13 mouse cellular contexts compared by ENCODE assay signal in genomic region chr3:66685136-66685535, GRCm38 (mm10).
"Had no signal": no experiment of that assay in that cellular context is flagged by ENCODE, and none has a peak within 500 bp of the region (broad histone marks: within the 10 kb centered on the region; RNA-seq: fewer than 3 reads in every experiment).

No protein-coding gene starts in this region.

- H3K9me3 ChIP-seq: midbrain, embryonic 12.5 days; stomach, embryonic 15.5 days had no signal

- H3K36me3 ChIP-seq: midbrain, embryonic 12.5 days; neural tube, embryonic 13.5 days; stomach, embryonic 15.5 days had no signal

- H3K4me1 ChIP-seq: stomach, embryonic 15.5 days had no signal

- H3K27me3 ChIP-seq: midbrain, embryonic 12.5 days; neural tube, embryonic 13.5 days; stomach, embryonic 15.5 days had no signal

- H3K9ac ChIP-seq: liver, embryonic 14.5 days; lung, embryonic 14.5 days; midbrain, embryonic 12.5 days; neural tube, embryonic 13.5 days; stomach, embryonic 15.5 days had no signal

- H3K4me3 ChIP-seq: midbrain, embryonic 12.5 days; neural tube, embryonic 13.5 days; stomach, embryonic 15.5 days had no signal

- H3K4me2 ChIP-seq: lung, embryonic 14.5 days; midbrain, embryonic 12.5 days; neural tube, embryonic 13.5 days; stomach, embryonic 15.5 days had no signal

- H3K27ac ChIP-seq: liver, embryonic 14.5 days; neural tube, embryonic 13.5 days; stomach, embryonic 15.5 days; stomach, postnatal 0 days had no signal

- DNase-seq: lung, adult 18-20 months; lung, embryonic 14.5 days; lung, postnatal 10 days; lung, postnatal 4 days; midbrain, embryonic 14.5 days; right cerebral cortex, postnatal 14 days; thymus, adult 2 months; thymus, postnatal 25 days had no signal
